Mouse (Mus musculus) A20 (cell line): ENCODE results near the gene Tspan8.

ENCODE experiments used
- DNase-seq: peaks from one replicate; pipeline ENCODE4 v3.0.0-alpha.2; 2011; ENCODE audit warnings: low read depth, low spot score

The Tspan8 gene

DNA sequence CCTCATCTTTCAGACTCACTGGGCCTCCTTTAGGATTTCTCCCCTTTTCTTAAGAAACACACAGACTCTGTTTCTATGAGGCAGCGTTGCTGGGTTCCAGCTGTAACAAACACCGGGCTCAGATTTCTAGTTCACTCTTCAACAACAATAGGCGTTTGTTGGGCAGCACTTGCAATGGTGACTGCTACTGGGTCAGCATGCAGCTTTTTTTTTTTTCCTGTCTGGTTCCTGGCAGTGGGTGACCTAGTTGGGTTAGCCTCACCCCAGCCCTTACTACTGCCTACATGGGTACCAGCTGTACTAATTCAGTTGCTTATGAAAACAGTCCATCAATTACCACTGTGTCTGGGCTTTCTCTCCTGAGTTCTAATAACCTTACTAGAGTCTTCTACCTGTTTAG lies 14.1 kb downstream of the Tspan8 start:
- DNase-seq: no peak

DNA sequence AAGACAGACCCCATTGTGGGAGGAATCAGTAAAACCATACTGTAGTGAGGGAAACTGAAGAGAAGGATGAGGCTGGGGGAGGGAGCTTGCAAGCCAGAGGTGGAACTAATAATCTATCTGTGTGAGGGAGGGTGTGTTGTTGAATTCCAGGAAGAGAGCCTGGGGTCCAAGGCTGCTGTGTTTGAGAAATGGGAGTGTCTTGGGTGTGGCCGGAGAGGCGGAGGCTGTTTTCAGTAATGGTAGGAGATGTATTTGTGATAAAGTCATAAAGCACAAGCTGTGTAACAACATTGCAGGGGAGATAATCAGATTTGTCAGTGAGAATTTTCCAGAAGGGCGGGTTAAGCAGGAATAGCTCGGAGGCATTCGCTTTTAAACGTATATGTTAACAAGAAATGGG lies 17.4 kb downstream of the Tspan8 start:
- no peak for DNase-seq

DNA sequence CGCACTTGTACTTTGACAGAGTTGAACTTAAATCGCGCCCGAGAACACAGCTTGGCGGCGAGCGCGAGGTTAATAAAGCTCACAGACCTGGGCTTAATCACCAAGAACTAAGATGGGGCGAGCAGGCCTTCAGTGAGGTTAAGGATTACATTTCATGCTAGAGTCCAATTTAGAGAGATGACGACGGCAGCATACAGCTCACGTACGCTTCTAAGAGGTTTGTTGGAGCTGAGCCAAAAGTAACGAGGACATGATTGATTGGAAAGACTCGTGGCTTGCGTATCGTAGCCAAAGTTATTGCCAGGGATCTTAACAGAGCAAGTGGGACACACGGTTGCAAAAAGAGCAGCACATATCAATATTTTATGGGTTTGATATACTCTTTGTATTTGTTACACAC lies 30.3 kb downstream of the Tspan8 start:
- no peak for DNase-seq

DNA sequence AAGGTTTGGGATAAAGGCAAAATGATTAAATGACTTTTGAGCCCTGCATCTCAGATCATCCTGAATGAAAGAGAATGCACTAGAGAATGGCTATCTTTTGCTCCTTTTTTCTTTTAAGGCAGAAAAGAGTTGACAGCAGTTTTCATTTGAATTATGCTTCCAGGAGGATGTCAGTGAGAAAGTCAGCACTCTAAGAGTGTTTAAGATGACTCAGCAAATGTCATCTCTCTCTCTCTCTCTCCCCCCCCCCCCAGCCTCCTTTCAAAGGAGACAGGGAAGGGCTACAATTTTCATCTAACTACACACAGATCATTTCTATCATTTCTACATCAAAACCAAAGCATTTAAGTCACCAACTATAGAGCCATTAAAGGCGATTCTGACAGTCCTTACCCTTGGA lies 31.9 kb downstream of the Tspan8 start:
- DNase-seq: no peak

DNA sequence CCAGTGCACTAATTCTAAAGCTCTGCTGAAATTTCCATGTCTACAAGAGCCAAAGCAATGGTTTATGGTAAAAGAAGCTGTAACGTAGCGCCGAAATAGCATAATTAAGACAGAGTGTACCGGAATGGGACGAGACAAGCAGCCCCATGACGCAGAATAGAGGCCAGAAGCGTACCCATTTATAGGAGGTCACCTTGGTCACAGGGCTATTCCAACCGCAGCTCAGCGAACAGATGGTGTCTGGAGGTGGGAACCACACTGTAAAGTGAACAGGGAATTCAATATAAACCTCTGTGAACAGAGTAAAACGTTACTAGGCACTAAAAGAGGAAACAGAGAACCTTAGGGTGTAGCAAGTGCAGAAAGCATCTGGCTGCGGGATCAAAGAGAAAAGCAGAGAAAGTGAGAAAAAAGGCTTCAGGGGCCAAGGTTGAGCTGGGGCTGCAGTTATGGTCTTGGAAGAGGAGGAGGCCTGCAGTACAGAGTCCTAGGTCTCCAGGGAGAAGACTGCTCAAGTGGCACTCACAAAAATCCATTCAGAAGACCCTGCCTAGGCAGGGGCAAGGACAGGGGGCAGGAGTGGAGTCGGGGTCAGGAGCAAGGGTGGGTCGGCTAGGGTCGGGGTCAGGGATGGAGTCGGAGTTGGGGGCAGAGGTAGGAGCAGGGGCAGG lies 43.7 kb downstream of the Tspan8 start:
- no peak for DNase-seq

DNA sequence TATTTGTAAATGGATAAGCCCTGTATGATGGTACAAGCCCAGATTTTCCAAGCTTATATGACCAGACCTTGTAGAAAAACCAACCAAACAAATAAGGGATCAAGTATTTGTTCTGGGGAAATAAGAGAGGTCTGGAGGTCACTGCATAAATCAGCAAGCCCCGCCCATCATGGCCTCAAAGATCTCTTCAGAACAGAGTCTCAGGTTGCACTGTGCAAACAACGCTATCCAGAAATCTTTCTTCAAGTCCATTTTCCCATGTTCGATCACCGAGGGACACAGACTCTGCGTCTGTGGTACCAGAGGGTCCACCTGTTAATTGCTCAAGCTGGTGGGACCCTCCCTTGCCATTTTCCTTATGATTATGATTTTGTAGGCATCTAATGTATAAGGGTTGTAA lies 45.3 kb downstream of the Tspan8 start:
- DNase-seq: no peak

DNA sequence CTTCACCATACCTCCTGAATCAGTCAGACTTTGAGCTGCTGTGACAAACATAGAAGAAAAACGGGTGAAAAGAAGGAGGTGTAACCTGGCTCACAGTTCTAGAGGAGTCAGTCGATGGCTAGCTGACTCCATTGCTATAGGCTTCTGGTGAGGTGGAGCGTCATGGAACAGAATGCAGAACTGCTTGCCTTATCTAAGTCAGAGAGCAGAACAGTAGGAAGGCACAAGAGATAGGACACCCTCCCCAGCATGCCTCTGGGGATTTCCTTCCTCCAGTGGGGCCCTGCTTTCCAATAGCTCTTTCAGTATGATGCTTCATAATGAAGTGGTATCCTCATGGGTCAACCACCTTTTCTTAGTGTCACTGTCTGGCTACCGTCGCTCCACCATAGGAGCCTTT lies 66.1 kb downstream of the Tspan8 start:
- no peak for DNase-seq

DNA sequence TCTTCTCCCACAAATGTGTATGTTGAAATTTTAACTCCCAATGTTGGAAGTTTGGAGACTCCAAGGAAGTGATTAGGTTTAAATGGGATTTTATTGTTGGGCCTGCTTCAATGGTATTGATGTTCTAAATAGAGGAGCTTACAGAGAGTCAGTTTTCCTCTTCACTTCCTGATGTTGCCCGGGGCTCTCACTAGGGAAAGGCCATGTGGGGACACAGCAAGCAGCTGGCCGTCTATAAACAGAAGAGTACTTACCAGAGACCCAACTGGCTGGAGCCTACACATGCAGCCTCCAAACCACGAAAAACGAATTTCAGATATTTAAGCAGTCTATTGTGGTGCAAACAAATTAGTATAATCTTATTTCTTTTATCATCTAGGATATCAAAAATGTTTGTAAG lies 75.3 kb downstream of the Tspan8 start:
- DNase-seq: no peak

DNA sequence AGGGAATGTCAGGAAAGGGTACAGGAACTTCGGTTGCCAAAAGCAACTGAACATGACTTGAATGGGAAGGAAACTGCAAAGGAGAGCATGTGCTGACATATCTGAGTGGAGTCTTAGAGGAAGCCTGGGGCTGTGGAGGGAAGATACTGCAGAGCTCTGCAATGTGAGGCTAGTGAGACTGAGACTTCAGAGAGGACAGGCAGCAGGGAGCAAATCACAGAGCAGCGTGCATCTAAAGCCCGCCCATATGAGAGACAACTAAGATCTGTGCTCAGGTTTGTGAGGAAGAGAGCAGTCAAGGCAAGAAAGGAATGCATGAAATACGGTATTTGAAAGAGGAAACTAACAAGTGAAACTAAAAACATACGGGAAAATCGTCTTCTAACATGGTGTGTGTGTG lies 76.3 kb downstream of the Tspan8 start:
- DNase-seq: no peak

DNA sequence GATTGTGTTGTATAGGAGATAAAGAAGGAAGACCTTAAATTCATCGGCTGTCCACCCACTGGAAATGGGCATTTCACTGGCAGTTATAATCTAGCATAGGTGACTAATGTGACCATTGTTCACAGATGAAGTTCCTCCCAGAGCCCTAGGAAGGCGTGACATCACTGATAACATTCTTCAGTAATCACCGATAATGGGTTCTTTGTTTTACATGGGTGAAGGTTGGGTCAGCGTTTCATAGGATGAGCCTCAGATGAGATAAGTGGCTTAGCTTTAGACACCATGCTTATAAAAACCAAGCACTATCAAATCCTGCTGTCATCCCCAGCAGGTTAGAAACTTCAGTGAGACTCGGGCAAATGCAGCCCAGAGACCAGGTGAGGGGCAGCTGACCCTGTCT lies 77.4 kb downstream of the Tspan8 start:
- DNase-seq: no peak

DNA sequence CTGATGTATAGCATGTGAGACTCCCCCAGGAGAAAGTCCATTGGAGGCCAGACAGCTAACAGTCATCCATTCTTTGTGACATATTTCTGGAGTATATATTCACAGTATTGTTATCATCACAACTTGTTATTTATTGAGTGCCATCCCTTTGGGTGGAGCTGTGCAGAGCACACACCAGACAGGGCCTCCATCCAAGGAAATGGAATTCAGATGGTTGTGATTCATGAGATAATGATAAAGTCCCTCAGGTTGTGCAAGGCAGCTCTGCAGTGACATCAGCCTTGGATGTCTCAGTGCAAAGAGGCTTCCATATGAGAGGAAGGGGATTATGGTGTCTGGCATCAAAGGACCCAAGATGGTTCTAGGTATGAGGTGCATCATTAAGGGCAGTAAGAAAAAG lies 80.1 kb downstream of the Tspan8 start:
- no peak for DNase-seq

DNA sequence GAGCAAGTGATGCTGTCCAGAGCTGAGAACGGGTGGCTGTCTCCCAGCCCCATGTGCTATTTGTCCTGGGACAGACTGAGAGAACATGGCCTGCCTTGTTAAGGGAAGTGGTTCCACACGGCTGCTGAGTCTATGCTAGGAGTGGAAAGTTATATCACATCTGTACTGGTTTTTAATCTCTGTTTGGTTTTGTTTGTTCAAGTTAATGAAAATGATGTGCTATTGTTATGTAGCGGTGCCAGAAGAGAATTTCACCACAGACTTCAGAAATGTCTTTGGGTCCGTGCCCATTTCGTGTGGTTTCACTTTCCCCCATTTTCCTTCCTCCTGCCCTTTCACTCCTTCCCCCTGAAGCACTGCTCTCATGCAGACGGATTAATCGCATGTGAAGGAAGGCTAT lies 80.6 kb downstream of the Tspan8 start:
- DNase-seq: no peak
